Mouse (Mus musculus) midbrain, embryonic 15.5 days (tissue): ENCODE measurements at regions not wholly inside any gene's neighbourhood (a gene's known extent, or its start where the extent isn't known, plus 50 kb on each side); places are given as distances from the start of the nearest gene placed in this dataset.
A peak's percentile ranks its signal among the peaks of the same experiment; 100 is the strongest.
"Not testable (repeated sequence)": the region's sequence is repeated elsewhere in the genome, so short reads cannot be mapped to it uniquely, and the experiment has no call there.

Experiments used
- ATAC-seq: fragments of 200-750 bp; cut with Nextera tagmentation; replicated peaks from 2 replicates; pipeline ENCODE4 v1.8.0; 2017; ENCODE audit warnings: moderate TSS enrichment
- H3K27ac ChIP-seq: fragments of 300-500 bp; sonication (generic); 2 replicates; pipeline ENCODE4 v1.5.1; 2015; ENCODE audit warnings: mild to moderate bottlenecking, inconsistent platforms
- H3K27me3 ChIP-seq: fragments of 300-500 bp; sonication (generic); replicated peaks from 2 replicates; pipeline ENCODE4 v1.6.1; 2015; ENCODE audit warnings: inconsistent platforms
- H3K36me3 ChIP-seq: fragments of 300-500 bp; sonication (generic); replicated peaks from 2 replicates; pipeline ENCODE4 v1.6.1; 2015; ENCODE audit warnings: inconsistent platforms
- H3K4me1 ChIP-seq: fragments of 300-500 bp; sonication (generic); 2 replicates; pipeline ENCODE4 v1.6.1; 2015; ENCODE audit warnings: inconsistent platforms
- H3K4me2 ChIP-seq: fragments of 300-500 bp; sonication (generic); 2 replicates; pipeline ENCODE4 v1.6.1; 2015; ENCODE audit warnings: inconsistent platforms, mild to moderate bottlenecking, moderate library complexity
- H3K4me3 ChIP-seq: fragments of 300-500 bp; sonication (generic); 2 replicates; pipeline ENCODE4 v1.5.1; 2015; ENCODE audit warnings: mild to moderate bottlenecking, inconsistent platforms
- H3K9ac ChIP-seq: fragments of 300-500 bp; sonication (generic); 2 replicates; pipeline ENCODE4 v1.6.1; 2015; ENCODE audit warnings: mild to moderate bottlenecking, inconsistent platforms
- H3K9me3 ChIP-seq: fragments of 300-500 bp; sonication (generic); 2 replicates; pipeline ENCODE4 v1.6.1; 2016; ENCODE audit warnings: inconsistent platforms
- WGBS: fragments of 180-500 bp; shearing (Covaris S2); methylation state at CpG from one replicate; pipeline ENCODE4 v1.1.7; 2015; ENCODE audit warnings: mixed read lengths; 5-methylcytosine and 5-hydroxymethylcytosine counted together

GRCm38 (mm10) chr8:46355066-46355465, 60.6 kb upstream of the Helt start:
- WGBS, result 89% methylated on average over 4 of the region's 4 CpGs
- Histone ChIP-seq H3K4me2 (no peak overlapping the region), H3K4me3 (no peak overlapping the region), H3K9ac (no peak overlapping the region), H3K4me1 (no peaks in the 10 kb centered on the region), H3K27me3 (no peaks in the 10 kb centered on the region), H3K9me3 (no peaks in the 10 kb centered on the region; the same call in 1 of the 2 replicates), H3K27ac (no peak overlapping the region), H3K36me3 (no peaks in the 10 kb centered on the region)
- ATAC-seq, result no peak

- not testable (repeated sequence) for H3K36me3 ChIP-seq, H3K27me3 ChIP-seq, H3K27ac ChIP-seq, H3K4me3 ChIP-seq, ATAC-seq, H3K9ac ChIP-seq, H3K4me2 ChIP-seq, H3K9me3 ChIP-seq, H3K4me1 ChIP-seq
- WGBS, result 88% methylated on average over 9 of the region's 9 CpGs
These were observed 63.5 kb upstream of the Helt start for GRCm38 (mm10) chr8:46357961-46358360.

- H3K4me2 ChIP-seq, result no peak overlapping the region
- H3K4me1 ChIP-seq, result no peaks in the 10 kb centered on the region
- H3K27ac ChIP-seq, result no peak overlapping the region
- no peaks in the 10 kb centered on the region for H3K9me3 ChIP-seq
- H3K36me3 ChIP-seq, result no peaks in the 10 kb centered on the region
- no peak overlapping the region for H3K9ac ChIP-seq
- H3K4me3 ChIP-seq, result no peak overlapping the region
- 89% methylated on average over 2 of the region's 2 CpGs for WGBS
- ATAC-seq, result no peak
- no peaks in the 10 kb centered on the region for H3K27me3 ChIP-seq
These were observed 68.4 kb upstream of the Helt start for GRCm38 (mm10) chr8:46362871-46363306.

- H3K9ac ChIP-seq, result no peak overlapping the region
- no peak overlapping the region for H3K27ac ChIP-seq
- no peak overlapping the region for H3K4me3 ChIP-seq
- H3K4me2 ChIP-seq, result no peak overlapping the region
- 85% methylated on average over 5 of the region's 5 CpGs for WGBS
- ATAC-seq, result no peak
- no peaks in the 10 kb centered on the region for H3K4me1 ChIP-seq
- no peaks in the 10 kb centered on the region for H3K27me3 ChIP-seq
- no peaks in the 10 kb centered on the region for H3K36me3 ChIP-seq
- no peaks in the 10 kb centered on the region for H3K9me3 ChIP-seq
These were observed 71.2 kb upstream of the Helt start for GRCm38 (mm10) chr8:46365711-46366110.

DNA sequence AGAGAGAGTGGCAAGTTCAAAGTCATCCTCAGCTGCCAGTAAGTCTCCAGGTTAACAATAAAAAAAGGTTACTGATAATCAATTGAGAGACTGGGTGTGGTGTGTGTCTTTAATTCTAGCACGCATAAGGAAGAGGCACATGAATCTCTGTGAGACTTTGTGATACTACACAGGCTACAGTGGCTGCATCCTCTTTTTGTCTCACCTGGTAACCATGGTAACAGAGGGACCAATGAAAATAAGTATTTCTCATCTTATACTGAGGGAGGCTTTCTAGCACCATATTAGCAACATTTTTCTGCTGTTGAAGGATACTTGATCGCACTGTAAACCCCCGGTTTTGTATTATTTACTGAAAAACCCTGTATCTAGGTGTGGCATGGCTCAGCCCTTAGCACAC, 72.7 kb upstream of the Helt start:
- H3K4me3 ChIP-seq, result no peak overlapping the region
- no peaks in the 10 kb centered on the region for H3K9me3 ChIP-seq
- no peak overlapping the region for H3K9ac ChIP-seq
- H3K27ac ChIP-seq, result no peak overlapping the region
- no peak overlapping the region for H3K4me2 ChIP-seq
- H3K27me3 ChIP-seq, result no peaks in the 10 kb centered on the region
- peak; percentile 83 for ATAC-seq
- no peaks in the 10 kb centered on the region for H3K4me1 ChIP-seq
- WGBS, result 82% methylated on average over 3 of the region's 3 CpGs
- H3K36me3 ChIP-seq, result no peaks in the 10 kb centered on the region

GRCm38 (mm10) chr8:46374092-46374491, 79.6 kb upstream of the Helt start:
- 83% methylated on average over 4 of the region's 4 CpGs for WGBS
- H3K9ac ChIP-seq, result no peak overlapping the region
- ATAC-seq, result no peak

DNA sequence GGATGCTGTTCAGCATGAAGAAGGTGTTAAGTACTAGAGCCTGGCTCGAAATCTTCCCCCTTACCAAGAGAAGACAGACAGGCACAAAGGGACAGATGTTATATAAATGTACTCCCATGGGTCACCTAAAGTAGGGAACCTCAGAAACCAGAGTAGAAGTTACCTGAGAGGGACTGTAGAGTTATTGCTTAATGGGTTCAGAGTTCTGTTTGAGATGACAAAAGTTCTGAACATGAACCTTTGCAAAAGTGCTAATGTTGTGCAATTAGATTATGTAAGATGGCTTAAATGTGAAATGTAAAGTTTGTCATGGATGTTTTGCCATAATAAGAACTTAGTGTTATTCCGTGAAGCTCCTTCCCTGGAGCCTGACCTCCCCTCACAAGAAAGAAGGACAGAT, 81.5 kb upstream of the Helt start:
- ATAC-seq, result no peak

More at GRCm38 (mm10) chr8:46374092-46374491, 79.6 kb upstream of the Helt start:
- no peaks in the 10 kb centered on the region for H3K36me3 ChIP-seq
- no peak overlapping the region for H3K27ac ChIP-seq
- H3K27me3 ChIP-seq, result no peaks in the 10 kb centered on the region
- no peak overlapping the region for H3K4me3 ChIP-seq
- no peaks in the 10 kb centered on the region for H3K9me3 ChIP-seq
- no peaks in the 10 kb centered on the region for H3K4me1 ChIP-seq
- no peak overlapping the region for H3K4me2 ChIP-seq

DNA sequence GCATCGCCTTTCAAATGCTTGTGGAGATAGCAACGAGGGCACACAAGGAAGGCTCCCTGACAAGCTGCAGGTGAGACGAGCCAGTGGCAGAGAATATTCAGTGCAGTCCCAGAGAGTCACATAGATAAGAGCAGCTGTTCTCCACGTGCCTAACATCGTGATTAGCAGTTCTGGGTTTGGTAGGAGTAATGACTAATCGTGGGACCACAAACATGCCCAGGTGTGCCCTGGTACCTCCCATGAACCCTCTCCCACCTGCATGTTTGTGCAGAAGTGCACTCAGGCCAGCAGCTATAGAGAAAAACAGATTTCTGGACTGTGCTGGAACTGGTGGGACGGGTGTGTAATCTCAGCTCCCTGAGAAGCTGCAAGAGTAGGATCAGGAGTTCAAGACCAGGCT, 85.9 kb upstream of the Acsl1 start:
- Histone ChIP-seq H3K27me3 (no peaks in the 10 kb centered on the region), H3K4me2 (no peak overlapping the region), H3K4me3 (no peak overlapping the region), H3K9me3 (no peaks in the 10 kb centered on the region), H3K27ac (no peak overlapping the region), H3K4me1 (no peaks in the 10 kb centered on the region), H3K36me3 (no peaks in the 10 kb centered on the region), H3K9ac (no peak overlapping the region)
- WGBS, result 84% methylated on average over 7 of the region's 7 CpGs
- ATAC-seq, result no peak

More for the DNA sequence above, 81.5 kb upstream of the Helt start:
- Histone ChIP-seq H3K27ac (no peak overlapping the region), H3K4me3 (no peak overlapping the region), H3K36me3 (no peaks in the 10 kb centered on the region), H3K27me3 (no peaks in the 10 kb centered on the region), H3K9ac (no peak overlapping the region), H3K4me1 (no peaks in the 10 kb centered on the region), H3K4me2 (no peak overlapping the region), H3K9me3 (no peaks in the 10 kb centered on the region)
- 88% methylated on average over 2 of the region's 2 CpGs for WGBS

DNA sequence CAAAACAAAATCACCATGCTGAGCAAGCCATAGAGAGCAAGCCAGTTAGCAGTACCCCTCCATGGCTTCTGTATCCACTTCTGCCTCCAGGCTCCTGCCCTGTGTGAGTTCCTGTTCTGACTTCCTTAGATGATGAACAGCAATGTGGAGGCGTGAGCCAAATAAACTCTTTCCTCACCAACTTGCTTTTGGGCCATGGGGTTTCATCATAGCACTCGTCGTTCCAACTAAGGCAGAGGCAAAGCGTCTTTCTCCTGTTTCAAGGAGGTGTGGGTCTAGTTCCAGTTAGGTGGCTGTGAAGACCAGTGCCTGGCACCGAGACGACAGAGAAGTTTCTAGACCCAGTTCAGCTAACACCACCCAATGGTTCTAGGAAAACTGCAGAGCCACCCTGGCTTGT, 85.0 kb upstream of the Acsl1 start:
- WGBS, result 92% methylated on average over 6 of the region's 6 CpGs
- Histone ChIP-seq H3K4me2 (no peak overlapping the region), H3K9me3 (no peaks in the 10 kb centered on the region), H3K4me1 (no peaks in the 10 kb centered on the region), H3K27ac (no peak overlapping the region), H3K27me3 (no peaks in the 10 kb centered on the region), H3K9ac (no peak overlapping the region), H3K4me3 (no peak overlapping the region), H3K36me3 (no peaks in the 10 kb centered on the region)
- ATAC-seq, result no peak

GRCm38 (mm10) chr8:46386553-46386952, 84.3 kb upstream of the Acsl1 start:
- Histone ChIP-seq H3K9ac (no peak overlapping the region), H3K4me1 (no peaks in the 10 kb centered on the region), H3K4me3 (no peak overlapping the region), H3K27me3 (no peaks in the 10 kb centered on the region), H3K9me3 (no peaks in the 10 kb centered on the region), H3K4me2 (no peak overlapping the region), H3K36me3 (no peaks in the 10 kb centered on the region), H3K27ac (no peak overlapping the region)
- WGBS, result 73% methylated on average over 4 of the region's 4 CpGs
- ATAC-seq, result no peak; the same call in 1 of the 2 replicates

GRCm38 (mm10) chr8:46387037-46387436, 83.8 kb upstream of the Acsl1 start:
- no peak for ATAC-seq
- no peak overlapping the region for H3K4me2 ChIP-seq
- no peak overlapping the region for H3K4me3 ChIP-seq
- H3K36me3 ChIP-seq, result no peaks in the 10 kb centered on the region
- WGBS, result 81% methylated on average over 5 of the region's 5 CpGs
- no peak overlapping the region for H3K9ac ChIP-seq
- no peaks in the 10 kb centered on the region for H3K4me1 ChIP-seq
- H3K27ac ChIP-seq, result no peak overlapping the region
- H3K9me3 ChIP-seq, result no peaks in the 10 kb centered on the region
- no peaks in the 10 kb centered on the region for H3K27me3 ChIP-seq

GRCm38 (mm10) chr8:46388421-46388820, 82.4 kb upstream of the Acsl1 start:
- Histone ChIP-seq H3K36me3 (no peaks in the 10 kb centered on the region), H3K4me3 (no peak overlapping the region), H3K4me1 (no peaks in the 10 kb centered on the region), H3K4me2 (no peak overlapping the region), H3K9me3 (no peaks in the 10 kb centered on the region), H3K27ac (no peak overlapping the region), H3K9ac (no peak overlapping the region), H3K27me3 (no peaks in the 10 kb centered on the region)
- no peak for ATAC-seq
- 90% methylated on average over 3 of the region's 3 CpGs for WGBS

DNA sequence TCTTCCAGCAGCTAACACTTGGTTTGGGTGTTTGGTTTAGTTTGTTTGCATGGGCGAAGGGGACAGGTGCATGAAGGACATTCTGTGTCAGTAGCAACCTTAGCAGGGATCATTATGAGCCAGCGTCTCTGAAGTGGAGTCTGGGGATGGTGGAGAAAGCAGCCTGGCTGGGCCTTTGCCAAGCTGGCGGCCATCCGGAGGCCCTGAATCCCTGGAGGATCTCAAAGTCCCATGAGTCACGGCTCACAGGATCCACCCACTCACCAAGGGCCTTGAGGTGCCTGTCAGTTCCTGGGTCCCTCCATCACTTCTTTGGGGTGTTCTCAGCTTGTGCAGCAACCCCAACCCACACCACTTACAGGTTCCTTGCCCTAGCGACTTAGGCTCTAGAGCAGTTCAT, 80.4 kb upstream of the Acsl1 start:
- H3K9ac ChIP-seq, result no peak overlapping the region
- no peak overlapping the region for H3K27ac ChIP-seq
- no peaks in the 10 kb centered on the region for H3K9me3 ChIP-seq
- no peak overlapping the region for H3K4me2 ChIP-seq
- no peaks in the 10 kb centered on the region for H3K36me3 ChIP-seq
- H3K4me1 ChIP-seq, result no peaks in the 10 kb centered on the region
- H3K4me3 ChIP-seq, result no peak overlapping the region
- 85% methylated on average over 6 of the region's 6 CpGs for WGBS
- no peak for ATAC-seq
- no peaks in the 10 kb centered on the region for H3K27me3 ChIP-seq

DNA sequence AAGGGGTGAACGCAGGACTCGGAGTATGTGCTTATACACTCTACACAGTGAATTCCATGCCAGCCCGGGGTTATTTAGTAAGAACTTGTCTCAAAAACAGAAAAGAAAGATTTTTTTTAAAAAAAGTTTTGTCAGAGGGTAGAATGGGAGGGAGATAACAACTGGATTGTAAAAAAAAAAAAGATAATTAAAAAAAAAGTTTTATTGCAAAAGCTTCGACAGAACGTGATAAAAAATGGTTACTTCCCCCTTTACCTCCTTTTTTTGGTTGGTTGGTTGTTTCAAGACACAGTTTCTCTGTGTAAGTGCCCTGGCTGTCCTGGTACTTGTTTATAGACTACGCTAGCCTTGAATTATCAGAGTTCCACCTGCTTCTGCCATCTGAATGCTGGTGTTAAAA, 79.2 kb upstream of the Acsl1 start:
- Histone ChIP-seq H3K4me1 (no peaks in the 10 kb centered on the region), H3K4me2 (no peak overlapping the region), H3K4me3 (no peak overlapping the region), H3K27ac (no peak overlapping the region), H3K9ac (no peak overlapping the region), H3K36me3 (no peaks in the 10 kb centered on the region), H3K27me3 (no peaks in the 10 kb centered on the region), H3K9me3 (no peaks in the 10 kb centered on the region)
- 94% methylated on average over 6 of the region's 6 CpGs for WGBS
- ATAC-seq, result no peak
